Mouse (Mus musculus): ENCODE results near the gene Rsbn1l. TPM values are rescaled to one million over a fixed set of nuclear protein-coding genes. Genes with fewer than 3 reads are reported as not detected.

The Rsbn1l gene
- polyA plus RNA-seq, 1 experiment = 2.2 TPM

DNA sequence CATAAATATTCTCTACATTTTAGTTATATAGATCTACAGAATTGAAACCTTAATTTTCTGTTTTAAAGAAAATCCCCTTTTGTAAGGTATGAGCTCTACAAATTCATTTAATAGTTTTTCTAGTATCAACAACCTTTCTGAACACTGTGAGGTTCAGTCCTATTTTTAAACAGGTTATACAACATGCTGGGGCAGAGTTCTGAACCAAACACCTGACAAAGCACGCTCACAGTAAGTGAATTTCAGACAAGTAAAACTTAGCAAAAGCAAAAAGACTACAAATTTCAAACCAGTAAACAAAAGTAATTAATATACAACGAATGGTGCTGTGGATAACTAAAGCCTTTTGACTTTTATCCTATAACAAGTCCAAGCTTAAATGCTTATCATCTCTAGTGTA, 97.8 kb downstream of the Rsbn1l start:
- Histone ChIP-seq H3K27me3 (ENCODE audit: control insufficient read depth, insufficient read depth, insufficient read length) (no peaks in the 10 kb centered on the region), H3K36me3 (ENCODE audit: control insufficient read depth, insufficient read depth) (peaks cover 3% of the 10 kb centered on the region), H3ac (ENCODE audit: control insufficient read depth, insufficient read length) (no peak overlapping the region), H3K4me2 (ENCODE audit: low read depth) (no peak overlapping the region), H3K79me2 (ENCODE audit: control insufficient read depth, insufficient read depth) (no peaks in the 10 kb centered on the region), H3K4me3 (no peak overlapping the region)
- no peak for TF ChIP-seq USF1 (IDR thresholded peaks at IDR 0.05; ENCODE audit: low read depth)
- no peak for TF ChIP-seq MYOG (IDR thresholded peaks at IDR 0.05; ENCODE audit: control insufficient read depth in 1 of 3, insufficient read depth in 1 of 3, insufficient read length in 2 of 3, low read depth in 2 of 3)
- TF ChIP-seq TCF12 (IDR thresholded peaks at IDR 0.05; ENCODE audit: insufficient read depth, poor library complexity, severe bottlenecking) = no peak
- TF ChIP-seq SRF (IDR thresholded peaks at IDR 0.05; ENCODE audit: control insufficient read depth, insufficient read length, low read depth) = no peak
- TF ChIP-seq MAX (IDR thresholded peaks at IDR 0.05; ENCODE audit: low read depth) = no peak
- TF ChIP-seq TCF3 (IDR thresholded peaks at IDR 0.05; ENCODE audit: insufficient read length, low read depth) = no peak
- no peak for TF ChIP-seq E2F4 (IDR thresholded peaks at IDR 0.05; ENCODE audit: insufficient read depth)
- no peak for TF ChIP-seq POLR2AphosphoS2 (IDR thresholded peaks at IDR 0.05; ENCODE audit: insufficient read length, low read depth)
- TF ChIP-seq MYOD1 (IDR thresholded peaks at IDR 0.05; ENCODE audit: control insufficient read depth in 1 of 3, insufficient read length in 2 of 3, low read depth in 2 of 3) = no peak
- TF ChIP-seq REST (IDR thresholded peaks at IDR 0.05; ENCODE audit: insufficient read depth, insufficient read length) = no peak
- no peak for TF ChIP-seq POLR2A (IDR thresholded peaks at IDR 0.05; ENCODE audit: insufficient read length, low read depth)
- no peak for TF ChIP-seq CEBPB (IDR thresholded peaks at IDR 0.05; ENCODE audit: insufficient read depth, poor library complexity, severe bottlenecking)

DNA sequence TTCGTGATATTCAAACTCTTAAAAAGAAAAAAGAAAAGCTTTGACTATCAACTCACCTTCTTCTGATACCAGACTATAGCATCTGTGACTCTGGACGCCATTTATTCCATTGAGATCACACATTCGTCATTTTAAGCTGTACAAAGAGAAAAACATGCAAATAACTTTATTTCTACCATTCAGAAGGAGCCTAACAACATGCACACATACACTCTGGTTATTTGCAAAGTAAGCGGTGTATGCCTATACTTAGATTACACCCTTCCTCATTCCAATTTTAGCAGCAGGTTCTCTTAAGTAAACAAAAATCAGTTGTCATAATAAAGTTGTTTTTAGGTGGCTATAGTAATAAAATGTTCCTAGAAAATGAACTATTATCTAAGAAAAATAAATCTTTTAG, 101.1 kb downstream of the Rsbn1l start:
- H3K36me3 ChIP-seq (ENCODE audit: control insufficient read depth, insufficient read depth) = peaks cover 3% of the 10 kb centered on the region
- no peaks in the 10 kb centered on the region for H3K27me3 ChIP-seq (ENCODE audit: control insufficient read depth, insufficient read depth, insufficient read length)
- no peaks in the 10 kb centered on the region for H3K79me2 ChIP-seq (ENCODE audit: control insufficient read depth, insufficient read depth)
- no peak overlapping the region for H3K4me2 ChIP-seq (ENCODE audit: low read depth)
- no peak overlapping the region for H3K4me3 ChIP-seq
- TF ChIP-seq MYOG (IDR thresholded peaks at IDR 0.05; ENCODE audit: control insufficient read depth in 1 of 3, insufficient read depth in 1 of 3, insufficient read length in 2 of 3, low read depth in 2 of 3) (no peak), CEBPB (IDR thresholded peaks at IDR 0.05; ENCODE audit: insufficient read depth, poor library complexity, severe bottlenecking) (no peak), USF1 (IDR thresholded peaks at IDR 0.05; ENCODE audit: low read depth) (no peak), TCF3 (IDR thresholded peaks at IDR 0.05; ENCODE audit: insufficient read length, low read depth) (no peak)
- no peak overlapping the region for H3ac ChIP-seq (ENCODE audit: control insufficient read depth, insufficient read length)

GRCm38 (mm10) chr5:20847010-20847409, 109.2 kb downstream of the Rsbn1l start:
- Histone ChIP-seq H3K4me3 (no peak overlapping the region), H3ac (ENCODE audit: control insufficient read depth, insufficient read length) (no peak overlapping the region), H3K79me2 (ENCODE audit: control insufficient read depth, insufficient read depth) (no peaks in the 10 kb centered on the region), H3K4me2 (ENCODE audit: low read depth) (no peak overlapping the region), H3K27me3 (ENCODE audit: control insufficient read depth, insufficient read depth, insufficient read length) (no peaks in the 10 kb centered on the region), H3K36me3 (ENCODE audit: control insufficient read depth, insufficient read depth) (no peaks in the 10 kb centered on the region)
- TF ChIP-seq MYOG (IDR thresholded peaks at IDR 0.05; ENCODE audit: control insufficient read depth in 1 of 3, insufficient read depth in 1 of 3, insufficient read length in 2 of 3, low read depth in 2 of 3) (no peak), POLR2A (IDR thresholded peaks at IDR 0.05; ENCODE audit: insufficient read length, low read depth) (no peak), MAX (IDR thresholded peaks at IDR 0.05; ENCODE audit: low read depth) (no peak), POLR2AphosphoS2 (IDR thresholded peaks at IDR 0.05; ENCODE audit: insufficient read length, low read depth) (no peak), REST (IDR thresholded peaks at IDR 0.05; ENCODE audit: insufficient read depth, insufficient read length) (no peak), SRF (IDR thresholded peaks at IDR 0.05; ENCODE audit: control insufficient read depth, insufficient read length, low read depth) (no peak), TCF12 (IDR thresholded peaks at IDR 0.05; ENCODE audit: insufficient read depth, poor library complexity, severe bottlenecking) (no peak), E2F4 (IDR thresholded peaks at IDR 0.05; ENCODE audit: insufficient read depth) (no peak)

- no peak overlapping the region for H3K4me2 ChIP-seq (ENCODE audit: low read depth)
- H3K4me3 ChIP-seq = no peak overlapping the region
Measured at GRCm38 (mm10) chr5:20843816-20844215, 112.4 kb downstream of the Rsbn1l start.

GRCm38 (mm10) chr5:20843405-20843804, 112.8 kb downstream of the Rsbn1l start:
- TF ChIP-seq USF1 (IDR thresholded peaks at IDR 0.05; ENCODE audit: low read depth) = no peak
- no peak for TF ChIP-seq REST (IDR thresholded peaks at IDR 0.05; ENCODE audit: insufficient read depth, insufficient read length)
- TF ChIP-seq MYOG (IDR thresholded peaks at IDR 0.05; ENCODE audit: control insufficient read depth in 1 of 3, insufficient read depth in 1 of 3, insufficient read length in 2 of 3, low read depth in 2 of 3) = no peak
- no peak for TF ChIP-seq E2F4 (IDR thresholded peaks at IDR 0.05; ENCODE audit: insufficient read depth)
- no peak for TF ChIP-seq CEBPB (IDR thresholded peaks at IDR 0.05; ENCODE audit: insufficient read depth, poor library complexity, severe bottlenecking)
- no peak for TF ChIP-seq SRF (IDR thresholded peaks at IDR 0.05; ENCODE audit: control insufficient read depth, insufficient read length, low read depth)
- TF ChIP-seq MAX (IDR thresholded peaks at IDR 0.05; ENCODE audit: low read depth) = no peak
- TF ChIP-seq POLR2AphosphoS2 (IDR thresholded peaks at IDR 0.05; ENCODE audit: insufficient read length, low read depth) = no peak
- TF ChIP-seq TCF12 (IDR thresholded peaks at IDR 0.05; ENCODE audit: insufficient read depth, poor library complexity, severe bottlenecking) = no peak
- TF ChIP-seq TCF3 (IDR thresholded peaks at IDR 0.05; ENCODE audit: insufficient read length, low read depth) = no peak
- H3K36me3 ChIP-seq (ENCODE audit: control insufficient read depth, insufficient read depth) = no peaks in the 10 kb centered on the region
- no peak overlapping the region for H3K4me2 ChIP-seq (ENCODE audit: low read depth)
- no peak overlapping the region for H3K4me3 ChIP-seq
- no peaks in the 10 kb centered on the region for H3K27me3 ChIP-seq (ENCODE audit: control insufficient read depth, insufficient read depth, insufficient read length)
- H3ac ChIP-seq (ENCODE audit: control insufficient read depth, insufficient read length) = no peak overlapping the region
- H3K79me2 ChIP-seq (ENCODE audit: control insufficient read depth, insufficient read depth) = no peaks in the 10 kb centered on the region

More at GRCm38 (mm10) chr5:20843816-20844215, 112.4 kb downstream of the Rsbn1l start:
- Histone ChIP-seq H3ac (ENCODE audit: control insufficient read depth, insufficient read length) (no peak overlapping the region), H3K27me3 (ENCODE audit: control insufficient read depth, insufficient read depth, insufficient read length) (no peaks in the 10 kb centered on the region), H3K79me2 (ENCODE audit: control insufficient read depth, insufficient read depth) (no peaks in the 10 kb centered on the region), H3K36me3 (ENCODE audit: control insufficient read depth, insufficient read depth) (no peaks in the 10 kb centered on the region)
- TF ChIP-seq USF1 (IDR thresholded peaks at IDR 0.05; ENCODE audit: low read depth) (no peak), POLR2AphosphoS2 (IDR thresholded peaks at IDR 0.05; ENCODE audit: insufficient read length, low read depth) (no peak), E2F4 (IDR thresholded peaks at IDR 0.05; ENCODE audit: insufficient read depth) (no peak), TCF12 (IDR thresholded peaks at IDR 0.05; ENCODE audit: insufficient read depth, poor library complexity, severe bottlenecking) (no peak), POLR2A (IDR thresholded peaks at IDR 0.05; ENCODE audit: insufficient read length, low read depth) (no peak), TCF3 (IDR thresholded peaks at IDR 0.05; ENCODE audit: insufficient read length, low read depth) (no peak)

Other genes with a start within 250 kb of the Rsbn1l start
- gene Phtf2, start 74.3 kb downstream of the Rsbn1l start, polyA plus RNA-seq (2012; fragmentation: generic; extraction: Trizol) = 3.6 TPM
- gene Tmem60, start 74.2 kb downstream of the Rsbn1l start, polyA plus RNA-seq (2012; fragmentation: generic; extraction: Trizol) = 14.5 TPM
- gene Ptpn12, start 99.5 kb upstream of the Rsbn1l start, polyA plus RNA-seq (2012; fragmentation: generic; extraction: Trizol) = 23.2 TPM
- 2.6 TPM for gene Gsap, start 229.9 kb upstream of the Rsbn1l start, polyA plus RNA-seq (2012; fragmentation: generic; extraction: Trizol)

All from myocyte (in vitro differentiated cells).